Mouse (Mus musculus): ENCODE results near the gene Tnc. TPM values are rescaled to one million over a fixed set of nuclear protein-coding genes. Genes with fewer than 3 reads are reported as not detected.

The Tnc gene
- polyA plus RNA-seq, 1 experiment from 2014 or later, result 15.9 TPM

DNA sequence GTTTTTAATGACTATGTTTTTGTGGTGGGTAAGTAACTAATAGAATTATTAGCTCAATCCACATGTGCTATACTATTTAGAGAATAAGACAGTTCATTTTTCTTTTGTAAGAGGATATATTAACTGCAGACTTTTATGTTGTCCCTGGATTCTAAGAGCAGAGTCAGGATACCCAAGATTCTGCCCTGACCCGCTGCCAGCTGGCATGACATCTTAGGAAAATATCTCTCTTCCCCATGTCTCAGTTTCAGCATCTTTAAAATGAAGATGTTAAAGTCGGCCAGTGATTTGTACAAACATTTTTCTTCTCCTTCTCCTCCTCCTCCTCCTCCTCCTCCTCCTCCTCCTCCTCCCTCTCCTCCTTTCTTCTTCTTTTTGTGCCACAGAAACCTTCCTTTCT lies 7.7 kb downstream of the Tnc start:
- no peaks in the 10 kb centered on the region for H3K36me3 ChIP-seq (ENCODE audit: control insufficient read depth, insufficient read depth, low read length)
- H3K27me3 ChIP-seq (replicated peaks; ENCODE audit: control insufficient read depth, insufficient read depth, low read length), result no peaks in the 10 kb centered on the region
- no peaks in the 10 kb centered on the region for H3K4me1 ChIP-seq (ENCODE audit: control insufficient read depth, insufficient read depth, low read length)
- no peak for DNase-seq (ENCODE audit: low spot score)
- H3K27ac ChIP-seq (ENCODE audit: low read depth, low read length), result no peak overlapping the region
- no peak overlapping the region for H3K4me2 ChIP-seq (ENCODE audit: low read length)
- ATAC-seq, result no peak
- H3K9me3 ChIP-seq (replicated peaks; ENCODE audit: control insufficient read depth, low read length), result no peaks in the 10 kb centered on the region
- 86% methylated on average over 2 of the region's 2 CpGs for WGBS
- H3K9ac ChIP-seq (ENCODE audit: low read length), result no peak overlapping the region
- H3K4me3 ChIP-seq (ENCODE audit: low read depth, low read length), result no peak overlapping the region

DNA sequence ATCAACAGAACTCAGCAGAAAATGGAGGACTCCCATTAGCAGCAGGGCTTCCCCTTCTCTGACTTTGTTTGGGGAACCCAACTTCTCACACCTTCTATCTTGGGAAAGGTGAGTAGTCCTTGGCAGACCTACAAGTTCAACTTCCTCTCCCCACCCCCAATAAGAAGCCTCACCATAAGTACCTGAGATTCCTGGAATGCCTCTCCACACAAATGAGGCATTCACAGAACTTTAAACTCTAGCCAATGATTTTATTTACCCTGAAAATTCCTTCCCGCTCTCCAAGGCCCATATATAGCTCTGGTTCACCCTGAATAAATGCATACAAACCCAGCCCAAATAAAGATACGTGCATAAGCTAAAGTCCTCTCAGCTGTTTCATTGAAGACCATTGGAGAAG lies 9.3 kb downstream of the Tnc start:
- H3K4me1 ChIP-seq (ENCODE audit: control insufficient read depth, insufficient read depth, low read length), result no peaks in the 10 kb centered on the region
- WGBS, result 93% methylated on average over 2 of the region's 2 CpGs
- ATAC-seq (no peak), DNase-seq (ENCODE audit: low spot score) (no peak)
- H3K4me3 ChIP-seq (ENCODE audit: low read depth, low read length), result no peak overlapping the region
- no peak overlapping the region for H3K4me2 ChIP-seq (ENCODE audit: low read length)
- H3K9ac ChIP-seq (ENCODE audit: low read length), result no peak overlapping the region
- H3K36me3 ChIP-seq (ENCODE audit: control insufficient read depth, insufficient read depth, low read length), result no peaks in the 10 kb centered on the region
- H3K9me3 ChIP-seq (replicated peaks; ENCODE audit: control insufficient read depth, low read length), result no peaks in the 10 kb centered on the region
- H3K27ac ChIP-seq (ENCODE audit: low read depth, low read length), result no peak overlapping the region
- H3K27me3 ChIP-seq (replicated peaks; ENCODE audit: control insufficient read depth, insufficient read depth, low read length), result no peaks in the 10 kb centered on the region

DNA sequence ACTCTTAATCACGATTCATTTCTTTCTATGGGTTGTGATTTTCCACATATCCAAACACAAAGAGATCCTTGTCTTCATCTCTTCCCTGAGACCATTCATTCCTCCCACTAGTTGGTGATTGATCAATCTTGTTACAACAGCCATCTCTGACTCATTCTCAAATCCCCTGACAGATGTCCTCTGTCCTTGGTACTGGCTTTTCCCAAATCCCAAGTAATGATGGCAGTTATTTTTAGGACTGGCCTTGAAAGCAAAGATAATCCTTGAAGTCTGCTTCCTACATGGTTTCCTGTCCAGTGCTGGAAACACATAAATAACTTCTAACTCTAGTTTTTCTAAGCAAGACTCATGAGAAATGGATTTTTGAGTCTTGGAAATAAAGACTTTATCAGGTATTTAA lies 12.1 kb downstream of the Tnc start:
- no peak overlapping the region for H3K27ac ChIP-seq (ENCODE audit: low read depth, low read length)
- WGBS, result 74% methylated on average over 1 of the region's 1 CpGs
- H3K36me3 ChIP-seq (ENCODE audit: control insufficient read depth, insufficient read depth, low read length), result no peaks in the 10 kb centered on the region
- ATAC-seq (no peak), DNase-seq (ENCODE audit: low spot score) (no peak)
- H3K4me3 ChIP-seq (ENCODE audit: low read depth, low read length), result no peak overlapping the region
- no peak overlapping the region for H3K4me2 ChIP-seq (ENCODE audit: low read length)
- H3K9me3 ChIP-seq (replicated peaks; ENCODE audit: control insufficient read depth, low read length), result no peaks in the 10 kb centered on the region
- H3K4me1 ChIP-seq (ENCODE audit: control insufficient read depth, insufficient read depth, low read length), result no peaks in the 10 kb centered on the region
- no peak overlapping the region for H3K9ac ChIP-seq (ENCODE audit: low read length)
- no peaks in the 10 kb centered on the region for H3K27me3 ChIP-seq (replicated peaks; ENCODE audit: control insufficient read depth, insufficient read depth, low read length)

DNA sequence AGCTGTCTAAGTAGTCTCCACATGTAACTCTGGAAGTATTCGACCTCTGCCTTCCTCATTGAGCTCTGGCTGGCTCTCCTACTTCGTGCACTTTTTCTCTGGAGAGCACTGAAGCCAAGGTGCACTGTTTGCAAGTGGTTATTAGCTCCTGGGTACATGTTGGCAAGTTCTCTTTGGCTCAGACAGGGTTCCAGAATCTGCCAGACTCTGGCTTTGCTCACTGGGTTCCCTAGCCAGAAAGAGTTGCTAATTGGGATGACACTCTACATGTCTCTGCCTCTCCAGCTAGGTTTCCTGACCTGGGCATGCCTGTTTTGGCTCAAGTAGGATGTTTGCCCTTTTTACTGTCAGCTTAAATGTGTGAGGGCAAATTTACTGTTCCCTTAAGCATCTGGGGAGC lies 13.6 kb downstream of the Tnc start:
- H3K27ac ChIP-seq (ENCODE audit: low read depth, low read length), result no peak overlapping the region
- ATAC-seq (no peak), DNase-seq (ENCODE audit: low spot score) (peak; percentile 34)
- WGBS, result 67% methylated on average over 2 of the region's 2 CpGs
- H3K36me3 ChIP-seq (ENCODE audit: control insufficient read depth, insufficient read depth, low read length), result no peaks in the 10 kb centered on the region
- H3K9ac ChIP-seq (ENCODE audit: low read length), result no peak overlapping the region
- no peaks in the 10 kb centered on the region for H3K4me1 ChIP-seq (ENCODE audit: control insufficient read depth, insufficient read depth, low read length)
- no peak overlapping the region for H3K4me3 ChIP-seq (ENCODE audit: low read depth, low read length)
- H3K27me3 ChIP-seq (replicated peaks; ENCODE audit: control insufficient read depth, insufficient read depth, low read length), result no peaks in the 10 kb centered on the region
- no peak overlapping the region for H3K4me2 ChIP-seq (ENCODE audit: low read length)
- no peaks in the 10 kb centered on the region for H3K9me3 ChIP-seq (replicated peaks; ENCODE audit: control insufficient read depth, low read length)

DNA sequence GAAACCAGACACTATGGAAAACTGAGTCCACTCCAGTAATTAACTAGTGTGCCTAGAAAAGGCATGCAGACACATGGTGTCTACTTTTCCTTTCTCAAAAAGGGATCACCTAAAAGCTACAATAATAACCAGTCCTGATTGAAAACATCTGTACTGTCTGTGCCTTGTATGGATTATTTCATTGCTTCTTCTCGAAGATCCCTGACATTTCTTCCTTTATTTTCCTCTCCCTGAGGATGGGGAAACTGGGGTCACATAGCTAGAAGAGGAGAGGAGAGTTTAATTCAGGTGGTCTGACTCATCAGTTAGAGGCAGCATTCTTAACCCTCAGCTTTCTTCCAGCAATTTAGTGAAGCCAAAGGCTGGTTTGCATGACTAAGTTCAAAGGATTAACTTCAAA lies 17.3 kb downstream of the Tnc start:
- ATAC-seq, result no peak
- no peak overlapping the region for H3K4me2 ChIP-seq (ENCODE audit: low read length)
- no peaks in the 10 kb centered on the region for H3K27me3 ChIP-seq (replicated peaks; ENCODE audit: control insufficient read depth, insufficient read depth, low read length)
- H3K4me1 ChIP-seq (ENCODE audit: control insufficient read depth, insufficient read depth, low read length), result no peaks in the 10 kb centered on the region
- no peak overlapping the region for H3K4me3 ChIP-seq (ENCODE audit: low read depth, low read length)
- 54% methylated on average over 1 of the region's 1 CpGs for WGBS
- DNase-seq (ENCODE audit: low spot score), result no peak
- no peaks in the 10 kb centered on the region for H3K36me3 ChIP-seq (ENCODE audit: control insufficient read depth, insufficient read depth, low read length)
- no peak overlapping the region for H3K9ac ChIP-seq (ENCODE audit: low read length)
- H3K9me3 ChIP-seq (replicated peaks; ENCODE audit: control insufficient read depth, low read length), result no peaks in the 10 kb centered on the region
- H3K27ac ChIP-seq (ENCODE audit: low read depth, low read length), result no peak overlapping the region

DNA sequence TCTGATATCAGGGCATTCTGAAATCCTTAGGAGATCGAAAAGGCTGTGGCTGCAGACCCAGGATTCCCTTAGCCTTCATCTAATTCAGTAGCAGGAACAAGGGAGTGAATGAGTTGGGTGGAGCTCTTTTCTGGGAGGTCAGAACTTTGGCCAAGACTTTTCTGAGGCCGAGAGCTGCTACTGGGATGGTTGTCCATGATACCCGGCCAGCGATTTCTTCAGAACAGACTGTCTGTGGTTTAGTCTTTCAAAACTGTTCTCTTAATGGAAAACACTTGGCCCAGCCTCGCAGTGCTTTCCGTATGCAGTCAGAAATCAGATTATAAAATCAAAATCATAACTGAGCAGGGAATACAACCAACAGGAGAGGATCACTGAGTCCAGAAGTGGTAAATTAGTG lies 21.2 kb downstream of the Tnc start:
- H3K4me3 ChIP-seq (ENCODE audit: low read depth, low read length), result no peak overlapping the region
- no peak for ATAC-seq
- no peaks in the 10 kb centered on the region for H3K9me3 ChIP-seq (replicated peaks; ENCODE audit: control insufficient read depth, low read length)
- H3K4me1 ChIP-seq (ENCODE audit: control insufficient read depth, insufficient read depth, low read length), result no peaks in the 10 kb centered on the region
- H3K27me3 ChIP-seq (replicated peaks; ENCODE audit: control insufficient read depth, insufficient read depth, low read length), result no peaks in the 10 kb centered on the region
- 89% methylated on average over 6 of the region's 6 CpGs for WGBS
- H3K36me3 ChIP-seq (ENCODE audit: control insufficient read depth, insufficient read depth, low read length), result no peaks in the 10 kb centered on the region
- no peak for DNase-seq (ENCODE audit: low spot score)
- H3K9ac ChIP-seq (ENCODE audit: low read length), result no peak overlapping the region
- H3K4me2 ChIP-seq (ENCODE audit: low read length), result no peak overlapping the region
- H3K27ac ChIP-seq (ENCODE audit: low read depth, low read length), result no peak overlapping the region

DNA sequence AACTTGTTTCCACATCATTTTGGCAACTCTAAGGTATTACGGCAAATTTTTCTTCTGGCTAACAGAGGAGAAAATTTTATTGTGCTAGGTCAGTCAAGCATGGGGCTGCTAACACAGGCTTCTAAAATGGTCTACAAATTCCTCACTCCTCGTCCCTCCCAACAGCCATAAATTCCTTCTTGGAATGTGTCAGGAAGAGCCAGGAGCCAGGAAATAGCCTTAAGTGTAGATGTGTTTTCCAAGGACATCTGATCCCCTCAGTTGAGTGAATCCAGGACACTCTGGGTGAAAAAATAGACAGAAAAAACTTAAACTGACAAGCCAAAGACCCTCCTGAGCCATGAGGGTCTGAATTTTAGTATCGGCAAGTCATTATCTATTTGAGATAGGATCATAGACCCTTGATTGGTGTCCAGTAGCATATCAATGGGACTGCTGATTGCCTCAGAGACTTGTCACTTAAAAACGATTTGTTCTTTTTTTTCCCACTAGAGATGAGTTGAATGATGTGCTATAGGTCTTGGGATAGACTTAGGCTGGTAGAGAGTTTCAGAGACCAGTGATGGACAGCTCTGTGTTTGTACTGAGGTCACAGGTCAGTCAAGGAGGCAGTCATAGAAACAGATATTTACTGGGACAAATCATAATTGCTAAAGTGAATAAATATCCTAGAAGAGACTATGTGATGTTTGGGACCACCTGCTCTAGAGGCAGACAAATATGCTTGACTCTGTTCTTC lies 22.6 kb downstream of the Tnc start:
- ATAC-seq (no peak), DNase-seq (ENCODE audit: low spot score) (no peak)
- H3K4me3 ChIP-seq (ENCODE audit: low read depth, low read length), result no peak overlapping the region
- no peaks in the 10 kb centered on the region for H3K9me3 ChIP-seq (replicated peaks; ENCODE audit: control insufficient read depth, low read length)
- H3K4me1 ChIP-seq (ENCODE audit: control insufficient read depth, insufficient read depth, low read length), result no peaks in the 10 kb centered on the region
- whole genome bisulfite sequencing, result 52% methylated on average over 4 of the region's 4 CpGs
- H3K9ac ChIP-seq (ENCODE audit: low read length), result no peak overlapping the region
- no peak overlapping the region for H3K4me2 ChIP-seq (ENCODE audit: low read length)
- H3K27me3 ChIP-seq (replicated peaks; ENCODE audit: control insufficient read depth, insufficient read depth, low read length), result no peaks in the 10 kb centered on the region
- H3K27ac ChIP-seq (ENCODE audit: low read depth, low read length), result no peak overlapping the region
- no peaks in the 10 kb centered on the region for H3K36me3 ChIP-seq (ENCODE audit: control insufficient read depth, insufficient read depth, low read length)

DNA sequence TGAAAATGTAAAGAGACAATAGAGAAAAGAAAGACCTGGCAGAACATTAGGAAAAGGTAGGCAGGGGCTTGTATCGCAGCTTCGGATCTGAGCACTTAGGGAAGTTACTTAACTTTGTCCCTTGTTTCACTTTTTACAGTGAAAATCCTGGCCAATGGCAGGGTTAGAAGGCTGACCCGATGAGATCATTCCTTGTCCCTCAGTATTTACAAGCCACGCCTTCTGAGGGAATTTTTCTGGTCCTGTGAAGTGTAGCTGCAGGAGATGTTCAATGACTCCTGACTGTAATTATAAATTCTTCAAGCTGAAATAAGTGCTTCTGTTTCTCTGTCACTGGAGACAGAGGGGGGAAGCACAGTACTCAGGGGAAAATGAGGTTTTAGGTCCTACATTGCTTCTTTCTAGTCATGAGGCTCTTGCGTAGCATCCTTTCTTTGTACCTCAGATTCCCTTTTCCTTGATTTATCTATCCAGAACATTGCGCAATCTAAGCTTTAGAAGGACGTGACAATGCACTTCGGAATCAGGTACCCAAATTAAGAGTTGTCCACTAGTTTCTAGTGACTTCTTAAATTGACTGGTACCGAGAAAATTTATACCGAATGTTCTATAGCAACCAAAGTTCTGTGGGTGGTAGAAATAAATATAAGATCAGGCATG lies 25.8 kb downstream of the Tnc start:
- no peaks in the 10 kb centered on the region for H3K36me3 ChIP-seq (ENCODE audit: control insufficient read depth, insufficient read depth, low read length)
- 93% methylated on average over 10 of the region's 10 CpGs for WGBS
- no peak overlapping the region for H3K9ac ChIP-seq (ENCODE audit: low read length)
- no peaks in the 10 kb centered on the region for H3K4me1 ChIP-seq (ENCODE audit: control insufficient read depth, insufficient read depth, low read length)
- no peak overlapping the region for H3K4me2 ChIP-seq (ENCODE audit: low read length)
- ATAC-seq (no peak), DNase-seq (ENCODE audit: low spot score) (no peak)
- H3K27me3 ChIP-seq (replicated peaks; ENCODE audit: control insufficient read depth, insufficient read depth, low read length), result no peaks in the 10 kb centered on the region
- no peak overlapping the region for H3K4me3 ChIP-seq (ENCODE audit: low read depth, low read length)
- H3K9me3 ChIP-seq (replicated peaks; ENCODE audit: control insufficient read depth, low read length), result no peaks in the 10 kb centered on the region
- H3K27ac ChIP-seq (ENCODE audit: low read depth, low read length), result no peak overlapping the region

DNA sequence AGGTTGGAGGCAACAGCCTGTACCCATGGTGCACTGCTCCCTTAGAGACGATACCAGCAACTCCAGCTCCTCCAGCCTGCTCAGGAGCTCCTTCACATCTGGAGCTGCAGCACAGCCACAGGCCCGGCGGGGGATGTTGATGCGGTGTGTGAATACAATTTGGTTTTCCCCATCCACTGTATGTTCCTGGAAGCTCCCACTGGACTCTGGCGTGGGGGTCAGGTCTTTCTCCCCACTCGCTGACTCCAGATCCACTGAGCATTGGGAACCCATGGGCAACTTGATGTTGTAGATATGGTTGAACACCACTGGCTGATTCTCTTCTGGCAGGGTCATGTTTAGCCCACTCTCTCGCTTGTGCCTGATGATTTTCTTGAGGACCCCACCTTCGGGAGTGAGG lies 26.7 kb downstream of the Tnc start:
- DNase-seq (ENCODE audit: low spot score) (no peak), ATAC-seq (no peak)
- WGBS, result 89% methylated on average over 8 of the region's 8 CpGs

More for the DNA sequence above, 26.7 kb downstream of the Tnc start:
- Histone ChIP-seq H3K9me3 (replicated peaks; ENCODE audit: control insufficient read depth, low read length) (no peaks in the 10 kb centered on the region), H3K27ac (ENCODE audit: low read depth, low read length) (no peak overlapping the region), H3K36me3 (ENCODE audit: control insufficient read depth, insufficient read depth, low read length) (no peaks in the 10 kb centered on the region), H3K4me3 (ENCODE audit: low read depth, low read length) (no peak overlapping the region), H3K4me1 (ENCODE audit: control insufficient read depth, insufficient read depth, low read length) (no peaks in the 10 kb centered on the region), H3K4me2 (ENCODE audit: low read length) (no peak overlapping the region), H3K9ac (ENCODE audit: low read length) (no peak overlapping the region), H3K27me3 (replicated peaks; ENCODE audit: control insufficient read depth, insufficient read depth, low read length) (no peaks in the 10 kb centered on the region)
